Mouse (Mus musculus) G1E-ER4 (cell line): ENCODE results near the gene Atoh7. TPM values are rescaled to one million over a fixed set of nuclear protein-coding genes. Genes with fewer than 3 reads are reported as not detected.

Source experiments
- GATA1 ChIP-seq: IDR thresholded peaks from one replicate; pipeline ENCODE4 v1.8.0; 2012; ENCODE audit warnings: low read length, inconsistent platforms
- polyA plus RNA-seq: library from polyadenylated mRNA; stranded (reverse); fragments of >175 nt; gene quantifications from 2 replicates; pipeline ENCODE4 v1.2.3, GENCODE M21; 2012

Atoh7 gene
- polyA plus RNA-seq, 1 experiment: not detected

DNA sequence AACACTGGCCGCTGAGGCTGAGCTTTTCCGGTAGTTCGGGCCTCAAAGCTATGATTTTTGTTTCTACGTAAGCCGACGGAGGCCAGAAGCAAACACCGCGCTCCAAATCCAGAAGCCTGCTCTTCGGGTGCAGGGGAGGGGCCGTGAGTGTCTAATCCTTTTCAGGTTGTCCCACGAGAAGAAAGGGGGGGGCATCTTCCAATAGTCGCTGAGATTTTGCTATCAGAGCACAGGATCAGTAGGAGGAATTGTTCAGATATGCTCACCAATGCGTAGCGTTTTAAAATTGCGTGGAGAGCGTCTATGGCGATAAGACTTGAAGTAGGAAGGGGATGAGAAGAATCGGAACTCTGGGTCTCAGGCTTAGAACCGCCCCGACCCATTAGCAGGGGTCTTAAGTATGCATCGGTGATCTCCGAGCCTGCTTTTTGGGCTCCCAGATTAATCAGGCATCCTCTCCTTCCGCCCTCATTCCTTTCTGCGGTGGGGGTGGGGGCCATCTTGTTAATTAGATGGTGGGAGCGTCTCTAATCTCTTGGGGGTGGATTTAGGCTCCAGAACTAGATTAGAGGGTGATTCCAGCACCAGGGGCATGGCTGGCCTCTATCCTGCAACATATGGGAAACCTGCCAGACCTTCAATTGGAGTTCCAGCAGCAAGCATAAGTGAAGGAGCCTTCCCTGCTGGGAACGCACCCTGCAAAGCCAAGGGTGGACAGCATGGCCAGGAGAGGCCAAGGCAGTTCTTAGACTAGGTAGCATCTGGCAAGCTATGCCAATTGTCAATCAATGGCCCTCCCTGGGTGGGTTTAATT, 9.5 kb upstream of the Atoh7 start:
- no peak for TF ChIP-seq GATA1

DNA sequence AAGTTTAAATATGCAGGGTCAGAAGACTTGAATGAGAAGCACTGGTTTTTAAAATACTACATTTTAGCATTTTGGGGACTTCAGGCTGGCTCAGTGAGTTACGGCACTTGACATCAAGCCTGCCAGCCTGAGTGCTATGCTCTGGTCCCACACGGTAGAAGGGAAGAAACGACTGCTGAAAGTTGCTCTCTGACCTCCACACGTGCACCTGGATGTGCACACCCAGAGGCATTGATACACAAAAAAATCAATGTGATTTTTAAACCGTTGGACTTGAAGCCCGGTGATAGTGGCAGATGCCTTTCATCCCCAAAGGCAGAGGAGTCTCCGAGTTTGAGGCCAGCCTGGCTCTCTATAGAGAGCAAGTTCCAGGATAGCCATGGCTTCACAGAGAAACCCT, 7.5 kb upstream of the Atoh7 start:
- TF ChIP-seq GATA1: no peak

DNA sequence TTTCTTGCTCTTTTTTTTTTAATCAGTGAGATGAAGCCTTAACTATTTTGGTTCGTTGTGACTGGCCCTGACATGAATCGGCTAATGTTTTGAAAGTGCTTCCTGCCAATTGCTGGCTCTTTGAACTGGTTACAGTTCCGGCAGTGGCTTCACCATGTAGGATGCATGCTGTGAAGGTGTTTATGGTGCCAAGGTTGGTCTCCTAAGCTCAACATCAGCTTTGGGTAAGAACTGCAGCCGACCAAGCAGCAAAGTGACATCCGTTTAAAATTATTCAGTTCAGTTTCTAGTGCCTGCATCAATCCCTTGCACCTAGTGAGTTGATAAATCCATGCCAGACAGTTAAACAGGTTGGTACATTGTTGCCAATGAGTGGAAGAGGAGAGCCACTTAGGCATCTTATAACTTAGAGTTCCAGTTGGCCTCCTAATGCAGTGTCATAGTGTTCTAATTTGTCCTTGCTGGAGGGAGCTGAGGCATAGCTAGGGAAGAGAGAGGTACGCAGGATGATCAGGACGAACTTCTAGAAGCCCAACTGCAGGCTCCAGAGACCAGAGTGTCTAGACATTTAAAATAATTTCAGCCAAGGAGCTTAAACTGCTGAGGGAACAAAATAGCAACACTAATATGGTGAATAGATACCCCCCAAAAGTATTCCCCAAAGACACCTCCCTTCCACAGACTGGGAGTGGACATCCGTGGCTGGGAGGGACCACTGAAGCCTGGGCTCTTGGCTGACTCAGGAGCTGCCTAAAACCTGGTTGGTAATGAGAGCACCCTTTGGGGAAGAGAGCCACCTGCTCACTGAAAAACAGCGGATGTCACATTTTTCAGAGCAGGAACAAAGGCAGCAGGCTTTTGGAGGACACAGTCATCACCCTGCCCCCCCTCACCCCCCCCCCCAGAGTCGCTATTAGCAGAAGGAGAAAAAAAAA, 6.6 kb upstream of the Atoh7 start:
- TF ChIP-seq GATA1: no peak

DNA sequence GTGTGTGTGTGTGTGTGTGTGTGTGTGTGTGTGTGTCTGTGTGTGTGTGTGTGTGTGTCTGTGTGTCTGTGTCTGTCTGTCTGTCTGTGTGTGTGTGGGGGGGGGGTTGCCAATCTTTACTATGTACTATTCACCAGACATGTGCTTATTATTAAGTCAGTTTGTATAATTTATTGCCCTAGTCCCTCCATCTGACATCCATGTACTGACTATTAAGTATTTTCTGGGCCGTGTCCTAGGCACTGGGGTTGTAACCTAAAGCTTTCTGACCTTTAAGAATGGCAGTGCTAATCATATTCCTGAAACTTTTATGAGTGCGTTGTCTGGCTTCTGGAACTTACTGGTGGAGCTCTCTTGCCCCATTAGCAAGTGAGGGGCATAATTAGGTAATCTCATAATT, 2.7 kb upstream of the Atoh7 start:
- no peak for TF ChIP-seq GATA1

DNA sequence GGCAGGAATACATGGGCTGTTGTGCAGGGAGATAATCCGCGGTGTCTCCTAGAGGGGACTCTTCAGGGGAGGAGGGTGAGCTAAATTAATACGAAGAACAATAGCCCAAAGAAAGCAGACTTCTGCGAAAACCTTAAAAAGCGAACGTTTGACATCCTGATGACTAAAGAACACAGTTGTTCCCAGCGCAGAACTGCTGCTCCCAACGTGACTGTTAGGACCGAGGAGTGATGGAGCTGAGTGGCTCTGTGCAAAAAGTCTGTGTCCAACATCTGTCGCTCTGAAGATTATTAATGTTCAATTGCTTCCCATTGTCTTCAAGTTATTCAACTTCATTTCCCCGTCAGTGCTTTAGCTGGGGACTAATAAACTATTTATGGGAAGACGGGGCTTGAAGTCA, 1.3 kb upstream of the Atoh7 start:
- TF ChIP-seq GATA1: no peak

DNA sequence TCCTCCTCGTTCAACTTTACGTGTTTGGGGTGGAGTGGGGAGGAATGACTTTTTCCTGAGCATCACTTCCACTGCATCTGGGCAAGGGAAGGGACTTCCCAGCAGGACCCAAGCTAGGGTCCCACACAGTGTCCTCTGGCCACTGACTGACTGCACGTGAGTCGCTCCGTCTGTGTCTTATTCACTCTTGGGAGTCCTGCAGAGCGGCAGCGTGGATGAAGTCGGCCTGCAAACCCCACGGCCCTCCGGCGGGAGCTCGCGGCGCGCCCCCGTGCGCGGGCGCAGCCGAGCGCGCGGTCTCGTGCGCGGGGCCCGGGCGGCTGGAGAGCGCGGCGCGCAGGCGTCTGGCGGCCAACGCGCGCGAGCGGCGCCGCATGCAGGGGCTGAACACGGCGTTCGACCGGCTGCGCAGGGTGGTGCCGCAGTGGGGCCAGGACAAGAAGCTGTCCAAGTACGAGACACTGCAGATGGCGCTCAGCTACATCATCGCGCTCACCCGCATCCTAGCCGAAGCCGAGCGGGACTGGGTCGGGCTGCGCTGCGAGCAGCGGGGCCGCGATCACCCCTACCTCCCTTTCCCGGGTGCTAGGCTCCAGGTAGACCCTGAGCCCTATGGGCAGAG, 601 bp downstream of the Atoh7 start:
- no peak for TF ChIP-seq GATA1

DNA sequence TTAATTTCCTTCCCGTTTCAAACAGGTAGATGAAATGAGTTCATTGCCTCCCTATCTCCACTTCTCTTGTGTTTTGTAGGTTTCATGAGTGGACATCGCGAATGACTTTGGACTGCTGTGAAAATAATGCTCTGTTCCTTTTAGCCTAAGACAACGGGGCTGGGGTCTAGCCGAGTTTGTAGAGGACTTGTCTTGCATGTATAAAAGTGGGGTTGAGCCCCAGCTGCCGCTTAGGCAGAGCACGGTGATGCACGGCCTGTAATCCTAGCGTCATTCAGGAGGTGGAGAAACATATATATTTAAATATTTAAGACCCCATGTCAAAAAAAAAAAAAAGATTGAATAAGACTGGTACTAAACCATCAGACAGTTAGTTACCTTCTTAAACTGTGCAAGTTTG, 1.2 kb downstream of the Atoh7 start:
- no peak for TF ChIP-seq GATA1

DNA sequence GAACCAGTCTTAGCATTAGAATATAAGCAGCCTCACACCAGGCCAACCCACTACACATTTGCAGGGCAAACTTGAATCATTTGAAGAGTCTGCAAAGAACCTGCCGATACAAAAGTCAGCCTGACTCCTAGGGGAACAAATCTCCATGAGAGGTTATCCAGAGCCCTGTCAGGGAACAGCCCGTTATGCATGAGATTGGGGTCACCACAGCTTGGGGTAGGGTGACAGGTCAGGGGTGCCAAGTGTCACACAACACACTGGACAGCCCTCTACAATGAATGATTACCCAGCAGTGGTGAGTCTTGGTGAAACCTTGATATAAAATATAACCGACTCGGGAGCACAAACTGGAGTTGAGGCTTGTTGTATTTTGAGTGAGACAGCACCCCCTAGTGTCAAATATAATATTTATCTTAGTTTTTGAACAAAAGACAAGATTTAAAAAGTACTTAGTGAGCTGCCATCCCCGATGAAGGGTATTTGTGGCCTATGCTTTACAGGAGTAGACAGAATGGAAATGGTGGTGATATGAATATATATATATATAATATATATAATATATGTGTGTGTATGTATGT, 13.7 kb downstream of the Atoh7 start:
- no peak for TF ChIP-seq GATA1

DNA sequence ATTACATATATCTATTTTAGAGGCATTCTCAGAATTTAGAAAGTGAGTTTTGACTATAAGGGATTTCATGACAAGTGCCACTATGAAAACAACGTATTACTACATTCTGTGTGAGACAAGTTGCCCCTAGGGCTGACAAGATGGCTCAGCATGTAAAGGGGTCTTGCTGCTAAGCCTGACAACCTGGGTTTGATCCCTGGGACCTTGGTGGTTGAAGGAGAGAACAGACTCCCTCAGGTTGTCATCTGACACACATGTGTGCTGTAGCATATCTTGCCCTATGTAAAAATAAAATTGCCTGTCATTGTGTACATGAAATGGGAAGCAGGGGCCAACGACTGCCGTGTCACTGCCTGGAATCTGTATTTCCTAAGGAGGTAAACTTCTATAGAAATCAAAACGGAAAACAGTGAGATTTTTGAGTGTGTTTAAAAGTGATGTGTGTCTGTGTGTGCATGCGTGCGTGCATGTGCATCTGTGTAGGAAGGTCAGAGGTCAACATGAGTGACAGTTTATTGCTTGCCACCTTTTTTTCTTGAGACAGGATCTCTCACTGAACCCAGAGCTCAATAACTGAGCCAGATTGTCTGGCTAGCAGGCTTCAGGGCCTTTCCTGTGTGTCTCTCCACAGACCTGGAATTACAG, 14.4 kb downstream of the Atoh7 start:
- no peak for TF ChIP-seq GATA1

DNA sequence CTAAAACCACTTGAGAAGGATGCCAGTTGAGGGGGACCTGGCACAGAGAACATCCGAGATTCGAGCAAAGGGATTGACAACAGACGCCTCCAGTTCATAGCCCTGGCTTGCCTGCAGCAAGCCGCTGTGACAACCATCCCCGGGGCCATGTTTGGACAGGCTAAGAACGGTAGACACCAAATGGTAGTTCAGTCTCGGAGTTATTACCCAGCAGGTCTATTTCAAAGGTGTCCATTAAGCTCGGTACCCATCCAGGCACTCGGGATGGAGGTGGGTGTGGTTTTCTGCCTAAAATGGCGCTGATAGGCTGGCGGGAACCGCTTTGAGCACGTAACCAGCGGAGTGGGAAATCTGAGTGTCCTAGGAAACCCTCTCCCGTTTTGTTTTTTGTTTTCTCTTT, 16.4 kb downstream of the Atoh7 start:
- no peak for TF ChIP-seq GATA1

DNA sequence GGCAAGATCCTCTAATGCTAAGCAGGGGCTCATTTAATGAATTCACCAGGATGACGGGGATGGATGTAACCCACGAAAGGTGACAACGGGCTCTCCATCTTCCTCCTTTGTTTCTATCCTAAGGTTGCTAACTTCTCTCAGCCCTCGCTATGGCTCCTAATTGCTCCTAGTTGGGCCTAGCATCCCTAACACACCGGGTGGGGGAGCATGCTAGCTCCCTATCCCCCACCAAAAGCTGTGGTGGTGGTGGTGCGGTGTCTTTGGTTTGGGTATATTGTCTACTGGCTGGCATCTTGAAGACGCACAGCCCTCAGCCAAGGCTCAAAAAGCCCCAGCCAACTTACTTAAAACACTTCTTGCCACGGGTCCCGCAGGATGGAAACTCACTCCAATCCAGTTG, 16.9 kb downstream of the Atoh7 start:
- no peak for TF ChIP-seq GATA1

DNA sequence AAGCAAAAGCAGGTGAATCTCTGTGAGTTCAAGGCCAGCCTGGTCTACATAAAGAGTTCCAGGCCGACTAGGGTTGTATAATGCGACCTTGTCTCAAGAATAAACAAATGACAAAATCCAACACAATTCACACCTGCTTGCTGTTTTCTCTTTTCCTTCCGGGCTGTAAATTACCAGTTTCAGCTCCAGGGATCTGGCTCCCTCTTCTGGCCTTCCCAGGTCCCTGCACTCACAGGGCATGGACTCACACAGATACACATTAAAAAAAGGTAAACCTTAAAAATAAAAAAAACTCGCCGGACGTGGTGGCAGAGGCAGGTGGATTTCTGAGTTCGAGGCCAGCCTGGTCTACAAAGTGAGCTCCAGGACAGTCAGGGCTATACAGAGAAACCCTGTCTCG, 18.1 kb downstream of the Atoh7 start:
- TF ChIP-seq GATA1: no peak

DNA sequence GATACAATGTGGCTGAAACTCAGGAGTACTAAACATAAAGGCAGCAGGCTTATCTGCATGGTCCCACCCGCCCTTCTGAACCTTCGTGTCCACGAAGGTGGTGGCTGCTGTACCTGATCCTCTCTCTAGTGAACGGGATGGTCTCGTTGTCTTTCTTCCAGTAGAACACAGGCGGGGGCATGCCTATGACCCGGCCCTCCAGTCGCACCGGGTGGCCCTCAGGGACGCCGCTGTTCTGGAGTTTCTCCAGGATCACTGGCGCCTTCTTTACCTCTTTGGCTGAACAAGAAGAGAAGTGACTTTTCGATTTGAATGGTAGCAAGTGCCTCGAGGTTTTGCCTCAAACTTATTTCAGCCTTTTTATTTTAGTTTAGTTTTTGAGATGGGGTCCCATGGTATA, 20.5 kb downstream of the Atoh7 start:
- TF ChIP-seq GATA1: no peak

DNA sequence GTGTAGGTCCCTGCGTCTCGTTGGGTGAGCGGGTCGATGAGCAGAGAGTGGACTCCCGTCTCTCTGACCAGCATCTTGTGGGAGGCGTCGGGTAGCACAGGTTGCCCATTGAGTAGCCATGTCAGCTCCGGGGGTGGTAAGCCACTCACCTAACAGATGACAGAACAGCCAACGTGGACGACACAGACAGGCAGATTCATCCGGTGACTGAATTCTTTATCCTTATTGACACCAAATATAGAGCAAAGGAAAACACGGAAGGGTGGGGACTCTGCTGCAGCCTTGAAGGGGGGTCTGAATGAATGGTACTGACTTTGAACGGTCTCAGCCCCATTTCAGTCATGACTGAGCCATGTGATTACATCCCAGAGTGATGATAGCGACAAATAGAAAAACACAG, 22.5 kb downstream of the Atoh7 start:
- no peak for TF ChIP-seq GATA1

DNA sequence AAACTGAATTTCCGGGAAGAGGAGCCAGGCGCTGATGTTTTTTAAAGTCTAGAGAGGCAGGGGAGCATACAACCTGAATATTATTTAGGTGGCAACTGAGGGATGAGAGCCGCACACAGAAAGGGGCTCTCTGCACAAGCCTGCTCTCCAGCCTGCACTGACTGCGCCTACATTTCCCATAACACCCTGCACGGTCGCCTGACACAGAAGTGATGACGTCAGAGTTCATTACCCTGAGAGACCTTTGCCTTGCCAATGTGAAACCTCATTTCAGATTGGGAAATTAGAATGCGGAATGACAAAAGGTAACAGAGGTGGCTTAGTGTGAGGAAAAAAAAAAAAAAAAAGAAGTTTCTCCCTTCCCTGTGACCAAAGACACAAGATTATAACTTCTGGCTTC, 23.1 kb downstream of the Atoh7 start:
- no peak for TF ChIP-seq GATA1
